Mouse (Mus musculus): ENCODE data around the gene Rbms3. TPM values are rescaled to one million over a fixed set of nuclear protein-coding genes. Genes with fewer than 3 reads are reported as not detected.

Rbms3 gene
- total and polyA plus RNA-seq, 3 experiments = not detected

DNA sequence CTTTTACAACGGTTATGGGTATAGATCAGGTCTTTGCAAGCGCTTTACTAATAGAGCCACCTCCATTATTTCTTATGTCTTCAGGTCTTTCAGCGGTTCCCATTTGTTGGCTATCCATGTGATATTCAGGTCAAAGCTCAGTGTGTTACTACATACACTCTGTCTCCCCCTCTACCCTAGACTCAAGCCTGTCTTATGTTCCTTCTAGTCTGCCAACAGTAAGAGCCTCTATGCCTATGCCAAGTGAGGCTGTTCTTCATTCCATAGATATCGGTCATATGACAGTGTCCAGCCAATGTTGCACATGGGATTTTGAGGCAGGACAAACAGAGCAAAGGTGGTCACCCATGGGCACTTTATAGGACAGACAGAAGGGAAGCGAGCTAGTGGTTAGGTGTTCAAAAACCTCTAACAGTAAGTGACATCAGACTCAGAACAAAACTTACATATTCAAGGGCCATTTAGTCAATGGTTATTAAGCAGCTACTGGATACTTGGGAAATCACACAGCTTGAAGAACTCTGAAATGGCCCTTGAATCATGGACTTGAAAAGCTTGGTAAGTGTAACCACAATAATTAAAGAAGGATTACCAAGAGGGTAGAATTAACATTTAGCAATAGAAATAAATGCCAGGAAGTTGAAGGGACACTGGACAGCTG lies 395.5 kb downstream of the Rbms3 start:
- H3K27me3 ChIP-seq (replicated peaks) = no peaks in the 10 kb centered on the region
- TF ChIP-seq CHD2 (IDR thresholded peaks at IDR 0.05; ENCODE audit: low read length) (no peak), UBTF (IDR thresholded peaks at IDR 0.05; ENCODE audit: low read depth, low read length) (no peak)
- H3K27ac ChIP-seq (ENCODE audit: insufficient read depth, low read depth) = no peak overlapping the region
- no peak overlapping the region for H3K4me3 ChIP-seq (replicated peaks in 1 of 3; ENCODE audit: low read depth in 2 of 3, low read length in 2 of 3, poor library complexity in 1 of 3)
- H3K36me3 ChIP-seq (replicated peaks in 1 of 2; ENCODE audit: control insufficient read depth in 1 of 2, insufficient read depth in 1 of 2, low read length in 1 of 2) = no peaks in the 10 kb centered on the region
- no peak overlapping the region for H3K9ac ChIP-seq (ENCODE audit: insufficient read depth, low read depth)
- dilution Hi-C loops (cut with MboI; ENCODE audit: extremely low pct_ligation_motif_present, extremely low pct_unique_long_range_greater_than_20kb, low sequenced_read_pairs) = no loop called here
- no peak overlapping the region for H3K4me2 ChIP-seq (ENCODE audit: insufficient read depth, low read depth, poor library complexity, severe bottlenecking)
- in situ Hi-C loops (cut with MboI; ENCODE audit: low pct_ligation_motif_present, low pct_unique_long_range_greater_than_20kb, low sequenced_read_pairs) = no loop called here
- peaks cover 70% of the 10 kb centered on the region for H3K9me3 ChIP-seq (replicated peaks; ENCODE audit: low read length)
- DNase-seq (ENCODE audit: extremely low read depth) = no peak
- H3K4me1 ChIP-seq (ENCODE audit: control insufficient read depth in 1 of 2, insufficient read depth in 2 of 2) = no peaks in the 10 kb centered on the region
- no peaks in the 10 kb centered on the region for H3K79me2 ChIP-seq (replicated peaks; ENCODE audit: control insufficient read depth, extremely low read depth, insufficient read depth, poor library complexity, severe bottlenecking)

DNA sequence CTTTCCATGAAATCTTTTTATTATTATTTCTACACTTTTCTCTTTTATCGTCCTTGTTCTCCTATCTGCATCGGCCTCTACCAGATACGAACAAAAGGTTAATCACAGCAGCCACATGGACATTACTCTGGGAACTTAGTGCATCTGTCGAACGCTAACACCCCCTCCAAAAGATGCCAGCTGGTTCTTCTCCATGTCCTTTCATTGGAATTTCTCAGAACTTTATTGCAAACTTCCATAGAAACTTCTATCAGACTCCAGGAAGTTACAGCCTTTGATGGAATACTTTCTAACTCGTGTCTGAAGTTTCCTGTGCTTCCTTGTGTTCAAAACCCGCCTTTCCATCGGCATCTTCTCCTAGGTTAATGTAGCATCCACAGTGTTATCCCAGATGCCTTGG lies 407.0 kb downstream of the Rbms3 start:
- Histone ChIP-seq H3K36me3 (replicated peaks in 1 of 2; ENCODE audit: control insufficient read depth in 1 of 2, insufficient read depth in 1 of 2, low read length in 1 of 2) (no peaks in the 10 kb centered on the region), H3K4me2 (ENCODE audit: insufficient read depth, low read depth, poor library complexity, severe bottlenecking) (no peak overlapping the region), H3K79me2 (replicated peaks; ENCODE audit: control insufficient read depth, extremely low read depth, insufficient read depth, poor library complexity, severe bottlenecking) (no peaks in the 10 kb centered on the region), H3K27me3 (replicated peaks) (no peaks in the 10 kb centered on the region), H3K9ac (ENCODE audit: insufficient read depth, low read depth) (no peak overlapping the region), H3K4me1 (ENCODE audit: control insufficient read depth in 1 of 2, insufficient read depth in 2 of 2) (no peaks in the 10 kb centered on the region), H3K9me3 (replicated peaks; ENCODE audit: low read length) (peaks cover 74% of the 10 kb centered on the region), H3K4me3 (replicated peaks in 1 of 3; ENCODE audit: low read depth in 2 of 3, low read length in 2 of 3, poor library complexity in 1 of 3) (no peak overlapping the region), H3K27ac (ENCODE audit: insufficient read depth, low read depth) (no peak overlapping the region)
- DNase-seq (ENCODE audit: extremely low read depth) = no peak
- dilution Hi-C loops (cut with MboI; ENCODE audit: extremely low pct_ligation_motif_present, extremely low pct_unique_long_range_greater_than_20kb, low sequenced_read_pairs) = no loop called here
- no peak for TF ChIP-seq JUND (conservative IDR thresholded peaks at IDR 0.05; ENCODE audit: low read depth, low read length)
- no peak for TF ChIP-seq KAT2A (IDR thresholded peaks at IDR 0.05; ENCODE audit: insufficient replicate concordance, low read length)
- in situ Hi-C loops (cut with MboI; ENCODE audit: low pct_ligation_motif_present, low pct_unique_long_range_greater_than_20kb, low sequenced_read_pairs) = no loop called here

DNA sequence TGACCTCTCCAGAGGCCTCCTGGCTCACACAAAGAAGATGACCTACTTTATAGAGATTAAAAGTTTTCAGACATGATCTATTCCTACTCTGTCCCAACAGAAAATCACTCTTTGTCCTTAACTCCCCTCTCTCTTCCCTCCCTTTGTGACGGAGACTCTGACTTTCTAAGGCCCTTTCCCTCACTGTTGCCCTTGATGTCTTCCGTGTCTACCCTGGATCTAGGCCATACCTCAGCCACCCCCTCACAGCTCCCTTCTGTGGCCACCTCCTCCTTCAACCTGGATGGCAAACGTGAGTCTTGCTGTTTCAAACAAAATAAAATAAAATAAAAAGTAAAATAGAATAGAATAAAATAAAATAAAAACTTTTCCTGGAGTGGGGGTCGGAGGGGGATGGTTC lies 408.2 kb downstream of the Rbms3 start:
- no peaks in the 10 kb centered on the region for H3K79me2 ChIP-seq (replicated peaks; ENCODE audit: control insufficient read depth, extremely low read depth, insufficient read depth, poor library complexity, severe bottlenecking)
- in situ Hi-C loops (cut with MboI; ENCODE audit: low pct_ligation_motif_present, low pct_unique_long_range_greater_than_20kb, low sequenced_read_pairs) (no loop called here), dilution Hi-C loops (cut with MboI; ENCODE audit: extremely low pct_ligation_motif_present, extremely low pct_unique_long_range_greater_than_20kb, low sequenced_read_pairs) (no loop called here)
- H3K9ac ChIP-seq (ENCODE audit: insufficient read depth, low read depth) = no peak overlapping the region
- H3K4me3 ChIP-seq (replicated peaks in 1 of 3; ENCODE audit: low read depth in 2 of 3, low read length in 2 of 3, poor library complexity in 1 of 3) = no peak overlapping the region
- no peak for DNase-seq (ENCODE audit: extremely low read depth)
- TF ChIP-seq ELF1 (IDR thresholded peaks at IDR 0.05; ENCODE audit: low read depth, low read length) (no peak), MAFK (IDR thresholded peaks at IDR 0.05; ENCODE audit: insufficient replicate concordance, low read length) (no peak), CHD2 (IDR thresholded peaks at IDR 0.05; ENCODE audit: low read length) (no peak), JUND (conservative IDR thresholded peaks at IDR 0.05; ENCODE audit: low read depth, low read length) (no peak)
- H3K27ac ChIP-seq (ENCODE audit: insufficient read depth, low read depth) = no peak overlapping the region
- no peaks in the 10 kb centered on the region for H3K4me1 ChIP-seq (ENCODE audit: control insufficient read depth in 1 of 2, insufficient read depth in 2 of 2)
- no peaks in the 10 kb centered on the region for H3K36me3 ChIP-seq (replicated peaks in 1 of 2; ENCODE audit: control insufficient read depth in 1 of 2, insufficient read depth in 1 of 2, low read length in 1 of 2)
- H3K4me2 ChIP-seq (ENCODE audit: insufficient read depth, low read depth, poor library complexity, severe bottlenecking) = no peak overlapping the region
- no peaks in the 10 kb centered on the region for H3K27me3 ChIP-seq (replicated peaks)
- peaks cover 71% of the 10 kb centered on the region for H3K9me3 ChIP-seq (replicated peaks; ENCODE audit: low read length)
